Mouse (Mus musculus): Measurements from ENCODE around the gene Frem1.
A peak's percentile ranks its signal among the peaks of the same experiment; 100 is the strongest.

Frem1 gene

DNA sequence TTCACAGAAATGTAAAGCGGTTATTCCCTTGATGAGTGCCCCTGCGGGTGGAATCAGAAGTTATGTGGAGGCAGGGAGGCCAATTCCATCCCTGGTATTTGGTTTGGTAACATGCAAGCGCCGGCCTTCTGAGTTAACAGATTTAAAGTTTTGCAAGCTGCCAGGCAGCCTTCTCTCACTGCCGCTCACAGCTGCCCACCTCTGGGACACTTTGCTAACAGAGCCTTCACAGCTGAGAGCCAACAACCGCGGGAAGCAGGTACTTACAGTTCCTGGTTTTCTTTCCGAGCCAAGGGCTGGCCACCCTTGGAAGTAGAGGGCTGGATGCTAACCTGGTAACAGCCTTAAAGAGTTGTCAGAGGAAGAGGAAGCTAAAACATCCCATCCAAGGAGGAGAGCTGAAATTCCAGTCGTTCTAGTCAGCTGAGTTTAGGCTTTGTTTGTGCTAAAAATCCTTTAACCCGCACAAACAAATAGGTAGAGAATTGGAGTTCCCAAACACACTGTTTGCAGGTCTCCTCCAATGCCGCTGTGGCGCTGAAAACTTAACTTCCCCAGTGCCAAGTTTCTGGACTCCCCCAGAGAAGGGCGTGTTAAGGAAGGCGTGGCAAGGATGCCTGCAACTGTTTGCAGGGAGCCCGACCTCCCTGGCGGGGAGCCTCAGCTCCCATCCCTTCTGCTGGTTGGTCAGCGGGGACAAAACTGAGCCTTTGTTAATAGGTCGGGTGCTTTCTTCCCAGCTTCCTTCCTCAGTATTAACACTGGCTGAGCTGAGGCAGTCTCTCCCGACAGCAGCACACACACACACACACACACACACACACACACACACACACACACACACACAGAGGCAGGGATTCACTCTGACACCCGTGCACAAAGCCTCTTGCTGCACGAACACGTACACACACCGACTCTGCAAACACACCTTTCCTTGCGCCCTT is at the start of gene Frem1:
TSS of gene Frem1 (minus strand) at position 706 of the 944 bp plus-strand sequence.
- peak; percentile 17 for DNase-seq

DNA sequence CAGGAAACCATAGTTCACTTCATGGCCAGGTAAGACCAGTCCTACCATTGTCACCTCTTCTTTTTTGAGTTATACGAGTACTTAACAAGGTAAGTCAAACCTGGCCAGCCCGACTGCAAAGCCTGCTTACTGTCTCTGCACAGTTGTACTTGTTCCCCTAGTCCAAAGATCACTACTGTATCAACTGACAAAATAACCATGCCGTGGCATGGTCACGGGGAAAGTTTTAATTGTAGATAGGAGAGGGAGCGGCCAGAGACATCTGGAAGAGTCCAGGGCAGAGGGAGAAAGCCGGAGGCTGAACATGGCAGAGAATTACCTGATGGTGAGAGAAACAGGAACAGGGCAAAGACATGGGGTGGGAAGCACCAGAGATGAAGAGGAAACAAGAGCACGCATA is 46.9 kb upstream of the Frem1 start:
- DNase-seq = no peak

DNA sequence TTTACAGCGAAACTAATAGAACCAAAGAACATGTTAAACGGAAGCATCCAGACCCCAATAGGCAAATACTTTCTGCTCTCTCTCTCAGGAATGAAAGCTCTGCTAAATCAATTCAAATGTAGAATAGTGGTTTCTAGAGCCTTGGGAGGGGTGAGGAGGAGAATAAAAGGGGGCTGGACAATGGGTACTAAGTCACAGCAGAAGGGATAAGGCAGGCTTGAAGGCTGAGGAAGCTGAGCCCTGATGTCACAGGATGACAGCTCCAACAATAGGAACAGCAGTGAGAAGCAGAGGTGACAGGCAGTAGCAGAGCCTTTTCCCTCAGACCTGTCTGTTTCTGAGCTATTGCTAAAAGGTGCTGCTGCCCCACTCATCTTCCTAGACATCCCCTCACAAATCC is 41.8 kb upstream of the Frem1 start:
- DNase-seq = no peak

DNA sequence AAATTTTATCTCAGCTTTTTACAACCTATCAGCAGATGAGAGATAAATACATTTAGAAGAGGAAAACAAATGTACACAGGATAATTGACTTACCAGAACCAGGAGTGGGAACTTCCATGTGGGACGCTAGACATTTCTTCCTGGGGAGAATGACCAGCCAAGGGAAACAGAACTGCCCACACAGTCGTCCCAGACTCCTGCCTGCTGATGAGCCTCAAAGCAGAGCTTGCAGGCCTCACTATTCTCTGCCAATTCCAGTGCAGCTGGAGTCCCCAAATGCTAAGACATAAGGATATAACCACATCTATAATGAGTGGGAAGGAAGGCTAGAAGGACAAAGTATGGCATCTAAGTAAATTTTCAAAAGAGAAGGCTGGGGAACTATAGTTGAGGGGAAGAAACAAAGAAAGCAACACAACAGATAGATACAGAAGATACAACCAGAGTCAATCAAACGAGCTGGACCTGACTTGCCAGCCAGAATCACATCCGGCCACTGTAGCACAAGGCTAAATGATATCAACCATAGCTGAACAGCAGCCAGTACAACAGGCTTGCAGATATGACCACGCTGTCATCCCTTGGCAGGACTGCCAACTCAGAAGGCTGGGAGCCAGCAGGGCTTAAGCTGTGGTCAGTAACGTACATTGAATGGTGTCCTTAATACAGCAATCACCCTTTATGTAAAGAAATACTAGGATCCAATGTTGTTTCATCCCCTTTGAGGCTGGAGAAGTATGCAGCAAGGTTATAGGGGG is 38.7 kb upstream of the Frem1 start:
- DNase-seq = no peak

DNA sequence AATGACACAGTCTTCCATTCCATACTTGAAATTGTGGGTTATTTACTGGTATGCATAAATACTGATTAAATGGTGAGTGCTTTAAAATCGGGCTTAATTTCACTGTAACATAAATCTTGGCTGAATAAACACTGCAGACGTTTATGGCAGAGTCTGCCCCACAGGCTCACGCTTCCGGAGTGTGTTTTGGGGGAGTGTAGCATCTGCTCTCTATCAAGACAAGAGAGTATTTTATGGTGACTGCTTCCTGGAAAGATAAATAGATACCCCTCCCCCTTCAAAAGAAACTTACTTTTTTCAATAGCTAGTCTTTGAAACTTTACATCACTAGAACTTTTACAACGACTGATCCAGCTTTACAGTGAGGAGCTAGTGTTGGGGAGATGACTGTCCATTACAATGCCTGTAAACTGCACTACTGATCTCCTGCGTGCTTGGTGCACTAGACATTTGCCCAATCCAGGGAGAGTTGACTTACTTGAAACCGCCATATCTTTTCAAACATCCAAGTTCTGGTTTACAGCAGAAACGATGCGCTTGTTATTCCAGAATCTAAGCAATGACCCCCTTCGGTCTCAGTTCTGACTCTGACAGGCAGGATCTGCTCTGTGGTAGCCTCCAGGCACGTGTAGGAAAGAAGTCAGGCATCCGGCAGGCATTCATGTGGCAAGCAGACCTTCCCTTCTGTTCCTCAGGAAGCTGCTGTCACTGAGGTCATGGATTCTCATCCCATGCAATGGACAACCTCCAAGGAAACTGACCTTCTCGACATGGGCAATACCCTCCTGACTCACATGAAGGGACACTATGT is 28.4 kb upstream of the Frem1 start:
- no peak for DNase-seq

DNA sequence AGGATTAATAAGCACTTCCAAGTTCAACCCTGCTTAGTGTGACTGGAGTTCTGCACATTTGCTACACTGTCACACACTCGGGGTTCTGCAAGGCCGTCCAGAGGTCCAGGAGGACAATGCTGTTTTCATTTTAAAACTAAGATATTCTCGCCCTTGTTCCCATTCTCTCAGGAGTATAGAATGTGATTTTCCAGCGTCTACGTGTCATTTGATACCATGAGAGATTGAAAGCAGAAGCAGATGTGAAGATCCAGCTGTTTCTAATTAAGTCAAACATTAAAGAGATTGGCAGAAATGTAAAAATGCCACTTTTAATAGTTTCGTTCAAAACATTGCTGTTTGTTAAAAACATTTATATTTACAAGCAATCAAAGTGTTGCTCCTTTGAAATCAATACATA is 12.1 kb upstream of the Frem1 start:
- no peak for DNase-seq

DNA sequence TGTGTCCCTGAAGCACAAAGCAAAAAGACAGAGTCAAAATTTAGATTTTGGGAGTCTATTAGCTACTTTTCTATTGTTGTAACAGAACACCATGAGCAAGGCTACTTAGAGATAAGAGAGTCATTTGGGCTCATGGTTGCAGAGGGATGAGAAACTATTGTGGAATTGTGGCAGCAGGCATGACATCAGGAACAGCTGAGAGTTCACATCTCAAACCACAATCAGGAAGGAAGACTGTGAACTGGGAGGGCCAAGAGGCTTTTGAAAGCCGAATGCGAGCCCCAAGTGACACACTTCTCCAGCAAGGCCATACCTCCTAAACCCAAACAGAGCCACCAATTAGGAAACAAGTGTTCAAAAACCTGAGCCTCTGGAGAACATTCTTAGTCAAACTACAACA is 9.4 kb upstream of the Frem1 start:
- no peak for DNase-seq

DNA sequence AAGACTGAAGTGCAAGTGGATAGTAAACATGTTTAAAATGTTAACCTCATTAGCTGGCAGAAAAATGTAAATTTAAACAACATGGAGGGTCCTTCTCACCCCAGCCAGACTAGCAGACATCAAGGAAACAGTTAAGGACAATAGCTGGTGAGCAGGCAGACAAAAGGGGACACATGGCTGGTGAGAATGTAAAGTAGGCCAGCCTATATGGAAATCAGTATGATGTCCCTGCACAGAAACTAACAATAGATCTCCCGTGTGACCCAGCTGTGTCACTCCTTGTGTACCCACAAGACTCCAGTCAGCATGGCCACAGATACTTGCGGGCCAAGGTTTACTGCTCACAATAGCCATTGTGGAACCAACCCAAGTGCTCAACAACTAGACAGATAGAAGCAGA is 6.5 kb upstream of the Frem1 start:
- DNase-seq = no peak

DNA sequence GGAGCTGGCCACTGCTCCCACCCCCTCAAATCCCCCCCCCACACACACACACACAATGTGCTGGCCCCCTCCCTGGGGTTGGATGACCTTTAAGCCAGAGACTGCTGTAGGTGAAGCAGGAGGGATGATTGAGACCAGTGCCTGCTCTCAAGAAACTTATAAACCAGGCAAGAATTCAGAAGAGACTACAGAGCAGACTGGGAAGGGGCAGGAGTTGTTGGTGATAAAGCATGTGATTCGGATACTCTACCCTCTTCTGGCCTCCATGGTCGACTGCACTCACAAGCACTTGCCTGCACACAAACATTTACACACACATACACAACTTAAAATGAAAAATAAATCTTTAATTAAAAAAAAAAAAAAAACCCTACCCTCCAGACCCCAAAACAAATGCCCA is 6.0 kb upstream of the Frem1 start:
- DNase-seq = no peak

DNA sequence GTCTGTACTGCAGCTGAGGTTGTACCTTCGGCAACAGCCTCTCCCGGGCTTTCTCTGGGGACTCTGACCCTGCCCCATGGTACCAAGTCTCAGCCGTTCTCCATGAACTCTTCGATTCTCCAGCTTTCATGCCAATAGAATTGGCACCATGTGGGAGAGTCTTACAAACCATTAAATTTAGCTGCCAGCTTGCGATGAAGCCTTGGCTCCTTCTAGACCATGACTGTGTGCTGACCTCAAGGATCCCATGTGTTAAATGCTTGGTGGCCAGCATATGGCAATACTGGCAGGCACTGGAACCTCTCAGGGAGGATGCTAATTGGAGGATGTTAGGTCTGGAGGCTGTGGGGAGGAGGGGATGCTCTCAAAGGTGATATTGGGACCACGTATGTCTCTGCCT is 4.4 kb upstream of the Frem1 start:
- DNase-seq = no peak

DNA sequence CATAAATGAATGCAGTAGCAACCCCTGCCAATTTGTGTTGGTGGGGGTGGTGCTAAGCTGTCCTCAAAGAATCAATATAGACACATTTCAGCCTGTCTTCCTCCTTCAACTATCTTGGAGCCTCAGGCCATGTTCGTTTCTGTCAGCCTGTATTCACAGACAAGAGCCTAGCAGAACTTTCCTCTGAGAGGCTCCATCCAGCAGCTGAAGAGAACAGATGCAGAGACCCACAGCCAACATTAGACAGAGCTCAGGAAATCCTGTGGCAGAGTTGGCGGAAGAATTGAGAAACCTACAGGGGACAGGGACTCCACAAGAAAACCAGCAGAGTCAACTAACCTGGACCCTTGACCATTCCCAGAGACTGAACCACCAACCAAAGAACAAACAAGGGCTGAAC is 3.3 kb upstream of the Frem1 start:
- no peak for DNase-seq

DNA sequence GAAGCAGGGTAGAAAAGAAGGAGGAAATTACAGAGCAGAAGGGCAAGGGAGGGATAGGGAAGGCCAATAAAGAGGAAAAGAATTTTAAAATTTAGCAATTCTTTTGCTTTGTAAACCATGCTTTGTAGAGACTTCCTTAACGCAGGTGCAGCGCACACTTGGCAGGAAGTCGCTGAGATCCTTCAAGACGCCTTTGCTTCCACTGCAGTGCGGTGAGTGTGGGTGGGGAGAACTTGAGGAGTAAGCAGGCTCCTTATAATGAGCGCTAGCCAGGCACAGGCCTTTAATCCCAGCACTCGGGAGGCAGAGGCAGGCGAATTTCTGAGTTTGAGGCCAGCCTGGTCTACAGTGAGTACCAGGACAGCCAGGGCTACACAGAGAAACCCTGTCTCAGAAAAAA is 1.1 kb upstream of the Frem1 start:
- DNase-seq = no peak

DNA sequence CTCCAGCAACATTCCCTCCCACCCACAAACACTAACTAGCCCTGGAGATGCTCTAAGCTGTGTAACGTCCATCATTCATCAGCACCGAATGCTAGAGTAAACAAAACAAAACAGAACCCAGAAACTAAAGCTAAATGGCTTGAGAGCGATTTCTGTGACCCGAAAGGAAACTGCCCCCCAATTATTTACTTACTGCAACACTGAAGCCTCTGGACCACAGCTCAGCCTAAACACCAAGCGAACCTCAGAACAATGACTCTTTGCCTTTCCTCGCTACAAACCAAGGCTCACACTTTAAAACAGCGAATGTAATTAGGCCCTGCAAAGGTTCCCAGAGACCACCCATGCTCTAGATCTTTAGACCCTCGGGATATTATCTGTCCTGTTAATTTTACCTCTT is 963 bp downstream of the Frem1 start:
- no peak for DNase-seq

DNA sequence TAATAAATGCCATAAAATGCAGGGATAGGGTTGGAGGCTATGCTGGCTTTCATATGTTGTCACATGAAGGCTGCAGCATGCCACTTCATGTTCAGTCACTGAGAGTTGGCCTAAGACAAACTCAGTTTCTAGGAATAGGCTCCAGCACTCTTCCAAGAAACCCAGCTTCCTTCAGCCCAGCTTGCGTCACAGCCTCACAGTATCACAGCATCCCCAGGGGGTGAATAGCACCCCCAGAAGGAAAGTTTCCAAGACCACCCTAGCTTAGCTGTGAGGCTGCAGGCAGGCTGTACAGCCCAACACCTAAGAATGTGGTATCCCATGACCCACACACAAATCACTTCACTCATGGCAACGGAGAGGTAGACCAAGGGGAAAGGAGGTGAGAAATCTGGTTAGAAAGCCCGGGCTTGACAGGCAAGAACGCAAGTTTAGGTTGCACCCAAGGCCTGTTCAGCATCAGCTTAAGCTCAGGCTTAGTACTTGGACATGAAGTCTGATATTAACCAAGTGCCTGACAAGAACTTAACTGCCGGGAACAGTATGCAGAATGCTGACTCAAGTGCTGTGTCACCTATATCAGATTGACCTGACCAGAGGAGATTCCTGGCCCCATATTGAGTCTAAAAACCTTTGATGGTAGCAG is 1.9 kb downstream of the Frem1 start:
- no peak for DNase-seq

DNA sequence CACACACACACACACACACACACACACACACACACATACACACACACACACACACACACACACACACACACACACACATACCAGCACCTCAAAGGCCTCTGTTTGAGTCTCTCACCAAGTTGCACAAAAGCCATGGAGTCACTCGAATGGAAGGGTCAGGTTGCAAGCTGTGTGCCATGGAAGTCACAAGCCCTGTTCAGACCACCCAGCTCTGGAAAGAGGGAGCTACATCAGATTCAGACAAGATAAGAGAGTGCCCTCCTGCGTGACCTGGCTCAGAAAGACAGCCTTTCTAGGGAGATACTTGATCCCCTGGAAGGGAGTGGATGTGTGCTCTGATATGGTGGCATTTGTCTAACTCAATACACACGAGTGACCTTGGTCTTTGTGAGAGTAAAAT is 2.9 kb downstream of the Frem1 start:
- no peak for DNase-seq

DNA sequence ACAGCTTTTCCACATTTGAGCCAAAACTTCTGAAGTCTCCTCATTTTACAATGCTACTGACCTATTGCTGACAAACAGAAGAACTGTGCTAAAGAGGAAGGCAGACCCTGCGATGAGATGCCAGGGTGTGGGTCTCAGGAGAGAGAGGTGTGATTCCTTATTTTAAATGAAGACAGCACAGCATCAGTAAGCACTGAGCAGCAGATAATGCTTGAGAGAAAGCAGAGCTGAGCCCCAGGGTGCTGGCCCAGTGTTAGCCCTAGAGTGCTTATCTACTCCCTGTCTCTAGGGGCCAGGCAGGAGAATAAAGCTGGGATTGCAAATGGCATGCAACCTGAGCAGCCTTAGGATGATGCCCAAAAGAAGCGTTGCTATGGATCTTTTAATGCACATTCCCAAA is 3.6 kb downstream of the Frem1 start:
- DNase-seq = no peak

DNA sequence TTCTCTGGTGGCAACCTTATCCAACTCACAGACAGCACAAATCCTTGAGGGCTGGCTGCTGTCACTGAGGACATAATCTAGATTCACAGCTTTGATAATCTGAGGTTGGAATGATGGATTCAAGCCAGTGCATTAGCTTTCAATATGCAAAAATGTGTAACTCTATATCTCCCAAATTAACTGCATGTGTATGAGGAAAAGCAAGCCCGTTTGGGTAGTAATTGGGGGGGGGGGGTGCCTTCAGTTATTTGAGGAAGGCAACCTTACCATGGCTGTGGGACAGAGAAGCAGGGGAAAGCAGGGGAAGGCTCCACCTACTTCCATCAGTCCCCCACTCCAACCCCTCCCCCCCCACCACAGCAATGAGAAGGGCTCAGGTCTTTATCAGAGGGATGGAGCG is 5.3 kb downstream of the Frem1 start:
- DNase-seq = no peak

DNA sequence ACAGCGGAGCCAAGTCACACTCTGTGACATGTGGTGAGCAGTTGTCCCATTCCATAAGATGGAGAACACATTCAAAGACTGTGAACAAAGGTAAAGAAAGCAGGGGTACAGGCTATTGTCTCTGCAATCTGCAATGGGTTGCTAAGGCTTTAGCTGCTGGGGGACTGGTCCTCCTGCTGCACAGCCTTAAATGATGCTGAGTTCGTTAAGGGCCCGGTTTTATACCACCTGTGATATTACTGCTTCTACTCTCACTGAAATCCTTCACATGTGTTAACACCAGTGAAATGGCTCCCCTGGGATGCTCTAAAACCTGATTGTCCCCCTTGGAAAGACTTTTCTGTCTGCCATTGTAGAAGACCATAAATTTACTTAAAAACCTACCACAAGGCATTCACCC is 6.1 kb downstream of the Frem1 start:
- no peak for DNase-seq

DNA sequence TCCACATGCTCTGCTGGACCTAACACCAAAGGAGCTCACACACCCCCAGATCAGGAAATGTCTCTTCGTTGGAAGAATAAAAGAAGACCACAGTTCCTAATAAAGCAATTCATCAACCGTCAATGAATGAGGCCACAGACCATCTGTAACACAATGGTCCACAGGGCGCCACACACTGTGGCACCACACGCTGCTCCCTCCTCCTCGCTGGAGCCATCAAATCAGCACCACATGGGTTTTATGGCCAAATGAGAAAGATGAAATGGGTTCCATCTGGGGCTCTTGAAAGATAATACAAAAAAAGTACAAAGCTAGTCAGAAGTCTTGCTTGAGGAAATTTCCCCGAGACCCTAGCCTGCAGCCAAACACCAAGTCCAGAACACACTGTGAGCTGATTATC is 6.9 kb downstream of the Frem1 start:
- DNase-seq = no peak

DNA sequence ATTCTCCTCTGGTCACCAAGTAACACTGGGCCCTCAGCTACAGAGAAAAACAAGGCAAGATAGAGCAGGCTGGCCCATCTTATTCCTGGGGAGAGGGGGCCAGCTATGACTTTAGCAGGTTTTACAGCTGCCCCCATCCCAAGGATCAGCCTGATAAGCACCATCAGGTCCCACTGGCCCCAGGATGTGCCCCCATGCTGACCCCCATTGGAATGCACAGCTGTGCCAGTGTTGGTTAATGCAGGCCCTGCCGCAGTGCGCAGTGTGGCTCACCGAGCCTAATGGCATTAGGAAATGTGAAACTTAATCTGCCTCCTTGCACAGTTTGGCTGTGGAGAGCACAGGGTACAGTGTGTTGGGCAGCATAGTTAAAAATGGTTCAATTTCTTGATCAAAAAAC is 11.4 kb downstream of the Frem1 start:
- no peak for DNase-seq

DNA sequence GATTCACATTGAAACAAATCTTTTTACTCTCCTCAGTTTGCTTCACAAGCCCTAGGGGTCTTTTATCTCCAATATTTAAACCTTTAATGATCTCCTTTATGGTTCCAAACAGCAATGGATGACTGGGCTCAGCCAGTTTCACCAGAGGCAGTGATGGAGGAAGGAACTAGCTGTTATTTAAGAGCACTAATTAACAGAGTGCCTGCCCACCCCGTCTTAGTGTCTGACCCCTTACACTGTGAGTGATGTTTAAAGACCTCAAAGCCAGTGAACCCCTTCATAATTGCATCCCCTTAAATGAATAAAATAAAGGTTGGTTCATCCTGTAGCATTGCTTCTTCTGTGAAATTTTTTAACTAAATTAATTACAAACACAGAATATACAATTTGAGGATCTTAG is 19.4 kb downstream of the Frem1 start:
- no peak for DNase-seq

DNA sequence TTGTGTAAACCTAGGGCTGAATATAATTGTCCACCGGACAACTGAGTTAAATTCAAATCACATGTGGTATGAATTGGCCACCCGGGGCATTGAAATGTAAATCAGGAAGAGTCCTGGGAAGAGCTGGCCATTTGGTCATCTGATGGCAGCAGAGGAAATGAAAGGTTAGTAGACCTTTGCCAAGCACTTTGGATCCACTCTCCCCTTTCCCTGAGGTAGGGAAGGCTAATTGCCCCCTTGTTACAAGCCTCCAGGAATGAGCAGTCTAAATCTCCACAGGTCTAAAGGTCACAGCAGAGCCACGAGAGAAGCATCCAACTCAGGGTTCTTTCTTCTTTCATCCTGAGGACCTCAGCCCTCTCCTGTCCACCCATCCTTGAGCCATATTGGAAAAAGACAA is 20.5 kb downstream of the Frem1 start:
- DNase-seq = no peak

DNA sequence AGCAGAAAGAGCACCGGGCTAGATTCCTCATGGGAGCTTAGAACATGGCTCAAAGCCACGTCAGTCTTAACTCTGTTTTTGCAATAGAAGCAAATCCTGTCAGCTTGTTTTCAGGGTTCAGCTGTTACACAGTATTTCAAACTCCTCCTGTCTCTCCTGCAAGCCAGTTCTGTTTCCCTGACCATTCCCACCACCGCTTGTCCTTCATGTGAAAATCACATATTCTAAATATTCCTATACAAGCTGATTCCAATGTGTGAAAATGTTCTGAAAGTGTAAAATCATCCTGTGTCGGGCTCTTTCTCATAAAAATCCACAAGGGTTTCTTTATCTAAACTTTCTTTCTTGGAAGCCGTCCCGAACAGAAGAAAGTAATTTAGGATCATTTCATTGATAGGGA is 22.0 kb downstream of the Frem1 start:
- no peak for DNase-seq
